Mouse (Mus musculus) gastrocnemius, postnatal 25 days (tissue): Measurements from ENCODE around the gene Glra2. TPM values are rescaled to one million over a fixed set of nuclear protein-coding genes. Genes with fewer than 3 reads are reported as not detected.
"Not testable (repeated sequence)": the region's sequence is repeated elsewhere in the genome, so short reads cannot be mapped to it uniquely, and the experiment has no call there.

Experiments used
- DNase-seq: peaks from one replicate; pipeline ENCODE4 v3.0.0; 2022
- long read RNA-seq, 2 experiments: library from polyadenylated mRNA; stranded (forward); transcript quantifications; one replicate each; pipeline ENCODE4 v2.0.0; 2021
- total RNA-seq, 2 experiments: library from RNA; stranded (reverse); gene quantifications; 1 replicate in 1 of 2; 2 replicates in 1 of 2; pipeline ENCODE4 v1.2.3; 2021

Gene Glra2
- not detected for total RNA-seq
- long read RNA-seq, experiment 1 = 0 reads
- long read RNA-seq, experiment 2 = 0 reads

- no peak for DNase-seq
Observed at GRCm38 (mm10) chrX:165326939-165327698, at the start of gene Glra2. Gene Glra2, minus strand, starts transcription at chrX:165327393.

DNA sequence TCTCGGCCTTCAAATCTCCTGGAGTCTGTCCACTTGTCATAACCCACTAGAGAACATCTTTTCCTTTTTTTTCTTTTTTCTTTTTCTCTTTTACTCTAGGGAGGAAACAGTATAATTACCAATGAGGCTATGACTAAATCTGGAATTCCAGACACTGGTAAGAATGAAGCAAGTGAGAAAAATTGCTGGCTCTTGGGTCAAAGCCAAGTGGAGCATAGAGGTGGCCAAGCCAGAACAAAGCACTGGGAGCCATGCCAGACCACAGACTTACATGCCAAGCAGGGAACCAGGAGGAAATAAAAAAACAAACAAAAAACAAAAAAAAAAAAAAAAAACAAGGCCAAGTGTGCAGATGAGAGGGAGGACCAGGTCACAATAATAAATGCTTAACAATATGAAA, 35.6 kb upstream of the Glra2 start:
- no peak for DNase-seq

DNA sequence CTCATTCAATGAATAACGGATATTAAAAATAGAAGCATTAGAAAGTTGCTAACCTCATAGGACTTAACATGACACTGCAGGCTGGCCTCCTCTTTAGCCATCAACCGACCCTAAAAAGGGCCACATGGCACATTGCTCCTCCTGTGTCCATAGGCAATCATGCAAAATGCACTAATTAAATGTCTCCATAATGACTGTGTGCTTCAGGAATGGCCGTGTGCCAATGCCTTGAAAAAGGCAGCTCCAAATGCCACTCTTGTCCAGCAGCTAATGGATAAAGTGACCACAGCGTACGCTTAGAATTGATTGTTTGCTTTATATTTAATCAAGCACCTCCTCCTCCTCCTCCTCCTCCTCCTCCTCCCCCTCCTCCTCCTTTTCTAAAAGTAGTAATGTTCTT, 17.4 kb upstream of the Glra2 start:
- DNase-seq = no peak

DNA sequence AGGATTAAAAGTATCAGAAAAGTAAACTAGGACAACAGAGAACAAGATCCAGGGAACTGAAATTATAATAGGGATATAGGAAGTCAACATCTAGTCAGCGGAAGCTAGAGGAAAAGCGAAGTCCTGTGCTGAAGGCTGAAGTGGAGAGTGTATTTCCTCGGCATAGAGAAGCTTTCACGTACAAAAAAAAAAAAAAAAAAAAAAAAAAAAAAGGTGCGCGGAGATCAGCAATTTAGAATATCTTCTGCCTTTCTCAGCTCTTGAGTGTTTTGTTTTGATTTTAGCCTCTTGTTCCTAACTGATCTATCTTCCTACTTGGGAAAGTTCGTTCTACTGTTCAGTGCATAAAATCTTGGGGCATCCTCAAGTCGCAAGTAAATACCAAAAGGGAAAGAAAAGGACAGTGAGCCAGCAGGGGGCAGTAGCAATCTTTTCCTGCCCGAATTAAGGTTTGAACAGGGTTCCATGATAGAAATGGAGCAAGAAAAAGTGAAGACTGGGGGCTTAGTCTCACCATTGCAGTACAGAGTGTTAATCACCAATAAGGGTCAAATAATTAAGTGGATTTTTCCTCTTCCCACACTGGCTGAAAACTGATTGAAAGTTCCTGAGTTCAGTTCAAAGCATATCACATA, 623 bp upstream of the Glra2 start:
- DNase-seq = no peak

DNA sequence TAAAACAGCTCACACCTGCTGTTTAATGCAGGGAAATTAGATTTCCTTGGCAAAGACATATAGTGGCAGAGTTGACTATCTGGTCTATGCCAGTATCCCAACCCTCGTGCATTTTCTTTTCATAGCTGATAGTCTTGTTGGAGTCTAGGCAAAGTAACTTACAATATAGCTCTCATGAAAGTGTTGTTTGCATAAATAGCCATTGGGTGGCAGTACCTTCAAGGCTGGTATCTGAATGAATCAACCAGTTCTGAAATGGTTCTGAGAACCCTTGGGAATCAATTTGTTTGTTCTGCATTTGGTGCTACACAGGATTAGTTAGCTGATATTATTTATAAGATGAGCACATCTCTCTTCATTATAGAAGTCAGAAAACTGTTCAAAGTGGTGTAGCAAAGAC, 133.6 kb downstream of the Glra2 start:
- no peak for DNase-seq

DNA sequence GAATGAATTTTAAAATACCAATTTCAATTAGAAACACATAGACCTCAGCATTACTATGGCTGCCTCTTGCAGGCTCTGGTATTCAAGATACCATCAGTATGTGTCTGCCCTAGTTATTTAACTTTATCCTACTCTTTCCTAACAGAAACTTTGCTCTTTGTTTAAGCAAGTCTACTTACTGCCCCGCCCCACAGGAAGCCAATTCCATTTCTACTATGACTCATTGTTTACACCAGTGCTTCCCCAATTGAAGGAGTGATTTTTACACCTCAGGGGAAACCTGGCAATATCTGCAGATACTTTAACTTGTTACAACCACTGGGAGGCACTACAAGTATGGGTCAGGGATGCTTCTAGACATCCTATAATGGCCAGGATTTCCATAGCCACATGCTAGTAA, 136.0 kb downstream of the Glra2 start:
- DNase-seq = no peak

DNA sequence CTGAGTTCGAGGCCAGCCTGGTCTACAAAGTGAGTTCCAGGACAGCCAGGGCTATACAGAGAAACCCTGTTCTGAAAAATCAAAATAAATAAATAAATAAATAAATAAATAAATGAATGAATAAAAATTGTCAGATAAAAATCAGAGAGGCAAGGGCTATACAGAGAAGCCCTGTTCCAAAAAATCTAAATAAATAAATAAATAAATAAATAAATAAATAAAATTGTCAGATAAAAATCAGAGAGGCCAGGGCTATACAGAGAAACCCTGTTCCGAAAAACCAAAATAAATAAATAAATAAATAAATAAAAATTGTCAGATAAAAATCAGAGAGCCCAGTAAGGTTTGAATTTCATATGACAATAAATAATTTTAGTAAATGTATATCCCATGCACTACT, 144.2 kb downstream of the Glra2 start:
- DNase-seq = not testable (repeated sequence)

GRCm38 (mm10) chrX:165156549-165156948, 170.6 kb downstream of the Glra2 start:
- DNase-seq = no peak

DNA sequence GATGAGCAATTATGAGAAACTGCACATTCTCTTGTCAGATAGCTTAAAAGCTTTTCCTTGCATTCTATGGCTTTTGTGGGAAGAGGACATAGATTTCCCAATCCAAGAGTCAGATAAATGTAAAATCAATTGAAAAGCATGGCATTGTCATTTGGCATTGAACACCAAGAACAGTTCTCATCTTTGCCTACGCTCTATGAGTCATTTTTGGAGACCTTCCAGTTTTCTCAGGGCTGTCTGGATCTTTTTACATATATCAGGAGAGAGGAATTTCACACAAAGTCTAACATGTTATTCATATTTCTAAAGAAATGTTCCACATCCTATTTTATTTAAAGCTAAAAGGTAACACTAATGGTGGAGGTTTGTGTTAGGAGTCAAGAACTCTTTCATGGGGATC, 223.0 kb downstream of the Glra2 start:
- DNase-seq = no peak
